Mouse (Mus musculus) cerebellum, adult (tissue): ENCODE measurements around the gene Megf6.

Experiments used
- ATAC-seq: cut with Nextera tagmentation; 2 replicates; pipeline ENCODE4 v1.9.2; 2017; ENCODE audit warnings: mild to moderate bottlenecking, moderate library complexity, mixed read lengths; ENCODE audit not compliant: insufficient number of reproducible peaks, low FRiP score, low TSS enrichment

Megf6 gene

GRCm38 (mm10) chr4:154209054-154209453 is 38.5 kb downstream of the Megf6 start:
- no peak for ATAC-seq

GRCm38 (mm10) chr4:154209825-154210224 is 39.3 kb downstream of the Megf6 start:
- ATAC-seq, result no peak

GRCm38 (mm10) chr4:154211459-154211858 is 40.9 kb downstream of the Megf6 start:
- ATAC-seq, result no peak

- no peak for ATAC-seq
Observed at GRCm38 (mm10) chr4:154213586-154213985, 43.1 kb downstream of the Megf6 start.

GRCm38 (mm10) chr4:154214075-154214474 is 43.5 kb downstream of the Megf6 start:
- no peak for ATAC-seq

- 0 out of 2 replicates have a peak, but pooled peaks have one; percentile 26 for ATAC-seq
Observed at GRCm38 (mm10) chr4:154217711-154218350, 47.3 kb downstream of the Megf6 start.

GRCm38 (mm10) chr4:154222773-154223172 is 52.2 kb downstream of the Megf6 start:
- ATAC-seq, result no peak

- no peak for ATAC-seq
Observed at GRCm38 (mm10) chr4:154224267-154224969, 53.9 kb downstream of the Megf6 start.

GRCm38 (mm10) chr4:154224970-154225309 is 54.4 kb downstream of the Megf6 start:
- ATAC-seq, result no peak

- ATAC-seq, result no peak
Observed at GRCm38 (mm10) chr4:154226678-154227077, 56.1 kb downstream of the Megf6 start.

GRCm38 (mm10) chr4:154228336-154228735 is 57.8 kb downstream of the Megf6 start:
- ATAC-seq, result no peak

GRCm38 (mm10) chr4:154229569-154229968 is 59.0 kb downstream of the Megf6 start:
- ATAC-seq, result no peak

GRCm38 (mm10) chr4:154231380-154231779 is 60.9 kb downstream of the Megf6 start:
- ATAC-seq, result no peak

GRCm38 (mm10) chr4:154232295-154232694 is 61.8 kb downstream of the Megf6 start:
- ATAC-seq, result no peak

GRCm38 (mm10) chr4:154236001-154236400 is 65.5 kb downstream of the Megf6 start:
- ATAC-seq, result no peak

GRCm38 (mm10) chr4:154236893-154237292 is 66.4 kb downstream of the Megf6 start:
- ATAC-seq, result no peak

GRCm38 (mm10) chr4:154237306-154237705 is 66.8 kb downstream of the Megf6 start:
- no peak for ATAC-seq

- ATAC-seq, result no peak
Observed at GRCm38 (mm10) chr4:154239199-154239598, 68.7 kb downstream of the Megf6 start.

GRCm38 (mm10) chr4:154240608-154241007 is 70.1 kb downstream of the Megf6 start:
- ATAC-seq, result no peak

GRCm38 (mm10) chr4:154245342-154245741 is 74.8 kb downstream of the Megf6 start:
- no peak for ATAC-seq

- ATAC-seq, result no peak
Observed at GRCm38 (mm10) chr4:154246115-154247040, 75.8 kb downstream of the Megf6 start.
